Mouse (Mus musculus) small intestine, adult 2 months (tissue): ENCODE data around the gene Fam229a.
"Not testable (repeated sequence)": the region's sequence is repeated elsewhere in the genome, so short reads cannot be mapped to it uniquely, and the experiment has no call there.

Experiments used
- CTCF ChIP-seq: fragments of 200-500 bp; IDR thresholded peaks from 2 replicates; pipeline ENCODE4 v1.5.1; 2012; ENCODE audit warnings: low read depth, mild to moderate bottlenecking, control low read depth, inconsistent platforms, low read length, moderate library complexity, mixed read lengths; ENCODE audit not compliant: insufficient replicate concordance, insufficient read length; ENCODE audit errors: extremely low read depth
- POLR2A ChIP-seq: fragments of 200-500 bp; IDR thresholded peaks from 2 replicates; pipeline ENCODE4 v1.6.1; 2012; ENCODE audit warnings: low read depth, mild to moderate bottlenecking, control low read depth, inconsistent platforms, low read length, moderate library complexity

DNA sequence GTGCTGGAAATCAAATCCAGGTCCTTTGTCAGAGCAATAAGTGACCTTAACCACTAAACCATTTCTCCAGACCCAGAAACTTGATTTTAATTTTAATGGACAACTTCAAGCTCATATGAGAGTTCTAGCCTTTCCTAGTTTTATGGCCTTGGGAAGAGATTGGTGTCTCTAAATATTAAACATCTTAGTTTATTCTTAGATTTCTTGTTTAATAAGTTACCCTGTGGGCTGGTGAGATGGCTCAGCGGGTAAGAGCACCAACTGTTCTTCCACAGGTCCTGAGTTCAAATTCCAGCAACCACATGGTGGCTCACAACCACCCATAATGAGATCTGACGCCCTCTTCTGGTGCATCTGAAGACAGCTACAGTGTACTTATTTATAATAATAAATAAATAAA lies 33.7 kb upstream of the Fam229a start:
- TF ChIP-seq CTCF, POLR2A: not testable (repeated sequence)
